Mouse (Mus musculus) right cerebral cortex, postnatal 10 days (tissue): ENCODE results near the gene Pts.
A peak's percentile ranks its signal among the peaks of the same experiment; 100 is the strongest.

Source experiments
- DNase-seq, 2 experiments: peaks; one replicate each; pipeline ENCODE4 v3.0.0; 2021; ENCODE audit warnings: low spot score in 2 of 2

Gene Pts

GRCm38 (mm10) chr9:50490836-50491235 lies 37.7 kb downstream of the Pts start:
- DNase-seq = no peak

GRCm38 (mm10) chr9:50485521-50485920 lies 43.0 kb downstream of the Pts start:
- peak; percentile 25 to 31 for DNase-seq

GRCm38 (mm10) chr9:50482743-50483142 lies 45.8 kb downstream of the Pts start:
- DNase-seq = no peak

DNA sequence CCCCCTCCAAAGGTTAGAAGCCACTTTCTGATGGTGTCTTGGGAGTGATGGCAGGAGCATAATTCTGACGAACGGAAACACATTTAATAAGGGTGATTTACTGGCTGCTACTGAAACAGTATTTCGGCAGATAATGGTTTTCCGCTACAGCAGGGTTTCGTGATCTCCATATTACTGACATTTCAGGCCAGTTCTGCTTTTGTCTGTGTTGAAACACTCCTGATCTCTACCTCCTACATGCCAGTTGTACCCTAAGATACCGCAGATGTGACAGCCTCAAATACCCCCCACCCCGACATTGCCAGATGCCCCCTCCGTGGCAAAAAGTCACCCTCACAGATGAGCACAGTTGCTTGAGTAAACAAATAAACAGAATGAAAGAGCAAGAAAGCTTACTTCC lies 49.0 kb downstream of the Pts start:
- no peak for DNase-seq

- no peak for DNase-seq
Observed at GRCm38 (mm10) chr9:50478826-50479225, 49.7 kb downstream of the Pts start.

GRCm38 (mm10) chr9:50477270-50477669 lies 51.3 kb downstream of the Pts start:
- DNase-seq = no peak

DNA sequence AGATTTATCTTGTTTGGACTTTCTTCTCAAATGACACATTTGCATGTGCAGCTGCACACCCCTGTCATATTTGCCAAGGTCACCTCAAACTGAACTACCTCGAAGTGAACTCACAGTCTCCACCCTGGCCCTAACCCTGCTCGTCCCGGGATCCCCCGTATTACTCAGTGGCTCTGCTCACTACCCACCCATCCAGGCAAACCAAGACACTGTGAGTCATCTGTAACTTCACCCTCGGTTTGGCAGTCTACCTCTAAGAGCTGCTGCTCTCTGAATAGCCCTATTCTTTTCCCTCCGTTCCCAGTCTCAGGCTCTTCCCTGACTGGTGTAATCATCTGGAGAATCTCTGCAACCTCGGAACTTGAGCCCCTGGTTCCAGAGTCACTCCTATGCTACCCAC lies 51.9 kb downstream of the Pts start:
- DNase-seq = no peak

GRCm38 (mm10) chr9:50475745-50476144 lies 52.8 kb downstream of the Pts start:
- no peak for DNase-seq

DNA sequence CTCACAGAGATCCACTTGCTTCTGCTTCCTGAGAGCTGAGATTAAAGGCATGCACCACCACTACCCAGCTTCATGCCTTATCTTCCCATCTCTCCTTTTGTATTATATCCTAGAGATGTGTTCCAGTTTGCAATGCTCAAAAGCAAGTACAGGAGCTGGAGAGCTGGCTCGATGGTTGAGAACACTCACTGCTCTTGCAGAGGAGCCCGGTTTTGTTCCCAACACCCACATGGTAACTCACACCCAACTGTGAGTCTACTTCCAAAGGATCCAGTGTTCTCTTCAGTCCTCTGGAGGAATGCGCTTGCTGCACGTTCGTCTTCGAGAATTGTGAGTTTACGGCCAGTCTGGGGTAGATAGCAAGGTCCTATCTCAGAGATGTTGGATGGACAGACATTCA lies 53.2 kb downstream of the Pts start:
- no peak for DNase-seq
